Mouse (Mus musculus) telencephalon, adult 2 months (tissue): Measurements from ENCODE around the gene Nf1.
"Not testable (repeated sequence)": the region's sequence is repeated elsewhere in the genome, so short reads cannot be mapped to it uniquely, and the experiment has no call there.

Experiments used
- DNase-seq: peaks from one replicate; pipeline ENCODE4 v3.0.0-alpha.2; 2011; ENCODE audit warnings: low read depth, low spot score

Nf1 gene

GRCm38 (mm10) chr11:79339234-79339807, at the start of gene Nf1:
TSS of gene Nf1 (plus strand) at chr11:79339693.
- peak; percentile 92 for DNase-seq

GRCm38 (mm10) chr11:79290473-79290872, 49.0 kb upstream of the Nf1 start:
- no peak for DNase-seq

GRCm38 (mm10) chr11:79291651-79292050, 47.8 kb upstream of the Nf1 start:
- DNase-seq = no peak

GRCm38 (mm10) chr11:79292130-79292529, 47.4 kb upstream of the Nf1 start:
- DNase-seq = no peak

GRCm38 (mm10) chr11:79293025-79293424, 46.5 kb upstream of the Nf1 start:
- no peak for DNase-seq

GRCm38 (mm10) chr11:79293971-79294370, 45.5 kb upstream of the Nf1 start:
- no peak for DNase-seq

GRCm38 (mm10) chr11:79296167-79296566, 43.3 kb upstream of the Nf1 start:
- no peak for DNase-seq

- no peak for DNase-seq
Measured at GRCm38 (mm10) chr11:79296856-79297491, 42.5 kb upstream of the Nf1 start, which contains the start of gene Gm9964. TSS of gene Gm9964 (minus strand) at chr11:79296906.

GRCm38 (mm10) chr11:79299719-79300431, 39.6 kb upstream of the Nf1 start:
- no peak for DNase-seq

- no peak for DNase-seq
Measured at GRCm38 (mm10) chr11:79303109-79303508, 36.4 kb upstream of the Nf1 start.

- DNase-seq = not testable (repeated sequence)
Measured at GRCm38 (mm10) chr11:79304245-79304644, 35.2 kb upstream of the Nf1 start.

- DNase-seq = no peak
Measured at GRCm38 (mm10) chr11:79305697-79306340, 33.7 kb upstream of the Nf1 start.

GRCm38 (mm10) chr11:79306510-79306909, 33.0 kb upstream of the Nf1 start:
- DNase-seq = no peak

- DNase-seq = no peak
Measured at GRCm38 (mm10) chr11:79306996-79307395, 32.5 kb upstream of the Nf1 start.

GRCm38 (mm10) chr11:79307560-79308200, 31.8 kb upstream of the Nf1 start:
- DNase-seq = no peak

GRCm38 (mm10) chr11:79310467-79310866, 29.0 kb upstream of the Nf1 start:
- no peak for DNase-seq

- no peak for DNase-seq
Measured at GRCm38 (mm10) chr11:79316807-79317345, 22.6 kb upstream of the Nf1 start.

- no peak for DNase-seq
Measured at GRCm38 (mm10) chr11:79319807-79320206, 19.7 kb upstream of the Nf1 start.

GRCm38 (mm10) chr11:79323985-79324685, 15.4 kb upstream of the Nf1 start:
- DNase-seq = no peak

- no peak for DNase-seq
Measured at GRCm38 (mm10) chr11:79325663-79326062, 13.8 kb upstream of the Nf1 start.

GRCm38 (mm10) chr11:79327106-79327505, 12.4 kb upstream of the Nf1 start:
- no peak for DNase-seq
